Mouse (Mus musculus) lung, postnatal 14 days (tissue): ENCODE results near the gene Gm43738.

ENCODE experiments used
- DNase-seq: peaks from one replicate; pipeline ENCODE4 v3.0.0; 2021

Gm43738 gene

DNA sequence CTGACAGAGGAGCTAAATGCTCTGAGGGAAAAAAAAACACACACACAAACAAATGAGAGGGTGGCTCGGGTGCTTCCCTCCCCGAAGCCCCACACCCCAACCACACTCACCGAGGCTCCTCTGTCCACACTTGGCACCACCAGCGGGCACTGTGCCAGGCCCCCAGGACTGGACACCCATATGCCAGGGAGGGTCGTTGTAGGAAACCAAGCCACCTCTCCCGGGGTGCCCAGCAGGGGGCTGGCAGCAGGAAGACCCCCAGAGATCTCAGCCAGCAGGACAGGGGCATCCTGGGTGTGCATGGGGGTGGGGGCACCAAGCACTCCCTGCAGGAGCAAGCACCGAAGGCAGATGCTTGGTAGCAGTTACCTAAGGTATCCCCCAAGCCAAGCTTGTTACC, at the start of gene Gm43738:
Gene Gm43738, minus strand, starts transcription at position 289 of the 400 bp plus-strand sequence.
- DNase-seq, result no peak

DNA sequence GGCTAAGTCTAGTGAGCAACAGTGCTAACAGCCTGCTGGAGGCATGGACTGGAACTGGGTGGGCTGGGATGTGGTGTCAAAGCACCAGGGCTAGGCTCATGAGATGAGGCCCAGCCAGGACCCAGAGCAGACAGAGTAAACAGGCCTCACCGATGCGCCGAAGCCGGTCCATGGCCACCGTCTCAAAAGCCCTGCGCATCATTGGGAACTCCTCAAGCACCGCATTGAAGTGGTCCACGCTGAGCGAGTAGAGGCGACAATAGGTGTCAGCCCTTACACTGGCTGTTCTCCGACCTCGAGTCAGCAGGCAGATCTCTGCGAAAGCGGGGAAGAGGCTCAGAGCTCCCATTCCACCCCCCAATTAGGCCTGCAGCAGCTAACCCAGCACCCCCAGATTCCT, 47.7 kb upstream of the Gm43738 start:
- no peak for DNase-seq

DNA sequence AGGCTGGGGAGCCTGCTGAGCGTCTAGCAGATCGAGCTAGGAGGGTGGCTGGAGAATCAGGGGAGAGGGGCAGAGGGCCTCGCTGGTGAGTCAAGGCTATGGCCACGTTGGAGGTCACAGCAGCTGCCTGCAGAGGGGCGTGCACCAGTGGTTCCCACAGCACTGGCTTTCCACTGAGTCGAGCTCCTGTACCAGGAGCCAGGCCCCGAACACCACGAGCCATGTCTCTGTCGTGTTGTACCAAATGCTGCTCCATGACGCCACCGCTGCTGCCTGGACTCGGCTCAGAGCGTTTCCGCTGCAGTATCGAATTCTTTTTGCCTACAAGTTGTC, 47.0 kb upstream of the Gm43738 start:
- no peak for DNase-seq

DNA sequence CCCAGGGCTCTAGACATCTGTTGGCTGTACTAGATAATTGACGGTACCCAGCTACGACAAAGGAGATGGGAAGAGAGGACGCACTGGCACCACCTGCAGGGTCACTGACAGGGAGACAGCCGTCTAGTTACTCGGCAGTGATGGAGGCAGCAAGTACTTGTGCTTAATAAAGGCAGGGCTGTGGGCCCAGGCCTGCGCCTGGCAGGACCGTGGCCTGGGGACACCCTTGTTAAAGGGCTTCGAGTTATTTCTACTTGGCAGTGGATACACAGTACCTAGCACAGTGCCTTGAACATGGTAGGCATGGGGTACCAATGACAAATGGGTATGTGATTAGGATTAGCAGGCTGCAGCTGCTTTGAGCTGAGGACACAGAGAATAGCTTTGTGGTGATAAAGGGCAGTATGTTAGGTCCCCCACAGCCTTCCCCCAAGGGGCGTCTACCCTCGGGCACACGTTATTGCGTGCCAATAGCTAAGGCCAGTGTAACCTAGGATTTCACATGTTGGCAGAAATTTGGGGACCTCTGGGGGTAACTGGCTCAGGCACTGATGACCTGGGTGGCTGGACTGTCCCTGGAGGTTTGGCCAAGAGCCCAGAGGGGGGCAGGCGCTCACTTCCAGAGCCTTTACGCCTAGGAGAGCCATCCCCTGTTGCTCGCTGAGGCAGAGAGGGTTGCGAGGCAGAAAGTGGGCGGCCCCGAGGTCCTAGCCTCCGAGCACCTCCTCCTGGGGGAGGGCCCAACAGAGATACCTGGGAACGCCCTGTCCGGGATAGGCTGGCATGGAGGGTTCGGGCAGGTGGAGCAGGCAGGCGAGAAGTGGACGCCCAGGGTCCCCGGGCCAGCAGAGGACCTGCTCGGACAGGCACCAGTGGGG, 46.4 kb upstream of the Gm43738 start:
- DNase-seq, result peak; percentile 16

DNA sequence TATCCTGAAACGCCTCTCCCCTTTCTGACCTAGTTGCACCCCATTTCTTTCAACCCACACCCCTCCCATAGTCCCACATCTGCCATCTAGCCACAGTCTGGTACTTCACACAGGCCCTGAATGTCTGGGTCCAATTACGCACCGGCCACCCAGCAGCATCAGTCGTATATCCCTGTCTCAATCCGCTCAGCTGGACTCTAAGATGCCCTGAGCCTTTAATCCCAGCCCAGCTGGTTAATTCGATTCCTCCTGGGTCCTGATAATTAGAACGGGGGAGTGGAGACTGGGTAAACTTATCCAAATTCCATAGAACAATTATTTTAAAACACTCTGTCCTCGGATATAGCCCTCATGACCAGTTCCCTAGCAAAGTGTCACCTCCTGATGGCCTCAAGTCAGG, 44.7 kb upstream of the Gm43738 start:
- DNase-seq, result no peak

DNA sequence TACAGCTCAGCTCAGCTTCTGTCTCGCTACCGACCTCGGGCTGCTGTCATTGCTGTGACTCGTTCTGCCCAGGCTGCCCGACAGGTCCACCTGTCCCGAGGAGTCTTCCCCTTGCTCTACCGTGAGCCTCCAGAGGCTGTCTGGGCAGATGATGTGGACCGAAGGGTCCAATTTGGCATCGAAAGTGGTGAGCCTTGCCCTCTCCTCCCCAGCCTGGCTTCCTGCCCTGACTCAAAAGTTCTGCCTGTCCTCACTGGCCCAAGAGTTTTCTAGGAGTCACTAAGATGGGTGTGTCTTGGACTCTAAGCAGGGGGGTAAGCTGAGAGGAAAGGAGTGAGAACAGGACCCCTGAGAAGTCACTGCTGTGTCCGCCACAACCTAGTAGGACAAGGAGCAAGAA, 43.9 kb upstream of the Gm43738 start:
- no peak for DNase-seq

DNA sequence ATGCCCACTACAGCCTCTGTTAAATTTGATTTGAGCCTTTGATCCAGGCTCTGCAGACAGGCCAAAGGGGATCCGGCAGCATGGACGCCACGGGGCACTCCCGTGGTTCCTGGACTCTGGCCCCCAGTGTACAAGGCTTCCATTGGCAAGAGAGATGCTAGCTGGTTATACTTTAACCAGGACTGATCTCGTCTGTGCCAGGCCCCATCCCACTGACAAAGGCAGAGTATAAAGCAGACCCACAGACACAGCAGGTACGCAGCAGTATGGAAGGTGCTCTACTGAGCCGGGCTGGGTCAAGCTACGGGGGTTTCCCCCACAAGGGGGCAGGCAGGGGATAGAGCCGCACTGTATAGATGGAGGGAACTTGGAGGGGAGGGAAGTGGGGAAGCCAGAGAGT, 35.5 kb upstream of the Gm43738 start:
- DNase-seq, result no peak

DNA sequence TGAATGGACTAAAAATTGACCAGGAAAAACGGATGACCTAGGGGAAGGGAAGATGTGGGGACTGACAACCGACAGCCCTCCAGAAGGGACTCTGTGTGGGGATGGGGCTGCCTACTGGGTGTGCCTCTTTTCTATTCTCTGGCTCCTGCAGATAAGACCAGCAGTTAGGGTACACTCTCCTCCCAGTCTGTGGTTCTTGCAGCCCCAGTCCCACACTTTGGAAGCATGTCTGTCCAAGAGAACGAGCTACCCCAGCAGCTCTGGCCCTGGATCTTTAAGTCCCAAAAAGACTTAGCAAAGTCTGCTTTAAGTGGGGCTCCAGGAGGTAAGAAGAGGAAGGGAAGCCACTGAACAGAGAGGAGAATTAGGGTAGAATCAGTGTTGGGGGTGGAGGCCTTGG, 35.1 kb upstream of the Gm43738 start, which contains the start of gene Pklr:
Gene Pklr, plus strand, starts transcription at position 185 of the 400 bp plus-strand sequence.
- no peak for DNase-seq

DNA sequence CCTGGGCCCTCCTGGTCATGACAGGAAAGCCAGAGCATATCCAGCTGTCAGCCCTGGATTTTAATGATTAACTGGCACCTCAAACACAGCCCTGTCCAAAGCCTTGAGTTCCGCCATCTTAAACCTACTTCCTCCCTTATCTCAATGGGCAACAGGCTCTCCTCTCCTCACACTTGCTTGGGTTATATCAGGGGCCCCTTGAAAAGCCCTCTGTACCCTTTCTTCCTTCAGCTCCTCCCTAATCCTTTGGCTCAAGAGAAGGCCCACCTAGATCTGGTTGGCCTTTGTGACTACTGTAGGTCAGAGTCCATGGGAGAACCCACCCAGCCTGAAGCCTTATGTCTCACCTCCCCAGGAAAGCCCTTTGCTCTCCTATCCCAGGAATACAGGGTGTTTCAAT, 32.9 kb upstream of the Gm43738 start:
- DNase-seq, result no peak

DNA sequence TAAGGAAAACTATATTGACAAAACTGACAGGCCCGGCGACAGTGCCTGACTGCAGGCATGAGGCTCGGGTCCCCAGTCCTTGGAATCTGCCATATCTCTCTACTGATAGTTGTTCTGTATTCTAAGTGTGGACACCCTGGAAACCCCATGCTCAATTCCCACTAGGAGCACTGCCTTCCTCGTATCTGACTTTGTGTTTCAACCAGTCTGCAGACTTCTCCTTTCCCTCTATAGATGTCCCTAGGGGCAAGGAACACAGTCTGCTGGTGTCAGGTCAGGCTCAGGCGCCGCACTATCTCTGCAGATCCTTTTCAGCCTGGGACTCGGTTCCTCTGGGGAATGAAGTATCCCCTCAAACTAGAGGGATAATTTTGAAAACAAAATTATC, 32.2 kb upstream of the Gm43738 start:
- no peak for DNase-seq

DNA sequence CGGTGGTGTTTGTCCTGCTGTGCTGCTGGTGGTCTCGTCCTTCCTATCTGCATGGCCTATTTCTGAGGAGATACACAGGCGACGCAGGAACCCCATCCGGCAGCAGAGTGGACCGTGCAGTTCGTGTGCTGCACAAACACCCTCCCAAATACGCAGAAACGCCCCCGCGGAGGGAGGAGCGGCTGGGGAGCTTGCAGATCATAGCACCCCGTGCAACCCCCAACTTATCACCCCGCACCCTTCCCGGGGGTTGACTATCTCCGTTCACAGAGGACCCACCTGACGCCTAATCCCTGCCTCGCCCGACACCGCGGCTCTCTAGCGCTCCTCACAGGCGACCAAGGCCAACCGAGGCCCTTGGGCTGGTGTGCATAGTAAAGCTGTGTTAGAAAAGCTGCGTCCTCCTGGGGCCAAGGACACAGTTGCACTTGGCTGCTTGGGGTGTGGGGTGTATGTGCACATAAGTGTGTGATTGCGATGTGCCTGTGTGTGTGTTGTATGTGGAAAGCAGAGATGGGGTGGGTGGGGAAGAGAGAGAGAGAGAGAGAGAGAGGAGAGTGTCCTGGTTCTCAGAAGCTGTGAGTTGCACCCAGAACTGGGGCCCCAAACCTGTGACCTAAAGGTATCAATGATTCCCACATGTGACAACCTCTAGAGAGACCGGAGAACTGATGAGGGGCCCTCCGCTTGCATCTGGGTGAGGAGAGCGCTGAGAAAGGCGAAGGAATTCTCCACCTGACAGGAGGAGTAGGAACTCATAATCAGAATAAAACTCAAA, 31.6 kb upstream of the Gm43738 start:
- DNase-seq, result peak; percentile 12

DNA sequence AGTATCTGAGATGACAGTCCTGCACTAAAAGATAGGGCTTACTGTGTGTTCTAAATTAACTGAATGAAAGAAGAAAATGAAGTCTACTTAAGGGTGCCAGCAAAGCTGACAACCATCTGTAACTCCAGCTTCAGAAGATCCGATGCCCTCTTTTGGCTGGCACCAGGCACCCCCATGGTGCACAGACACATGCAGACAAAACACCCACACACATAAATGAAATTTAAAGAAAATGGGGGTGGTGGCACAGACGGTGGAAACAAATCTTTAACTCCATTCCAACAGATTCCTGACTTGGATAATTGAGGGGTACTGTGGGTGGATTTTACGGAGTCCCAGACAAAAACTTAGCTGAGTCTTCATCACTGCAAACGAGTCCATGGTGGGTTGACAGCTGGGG, 30.9 kb upstream of the Gm43738 start:
- DNase-seq, result no peak

DNA sequence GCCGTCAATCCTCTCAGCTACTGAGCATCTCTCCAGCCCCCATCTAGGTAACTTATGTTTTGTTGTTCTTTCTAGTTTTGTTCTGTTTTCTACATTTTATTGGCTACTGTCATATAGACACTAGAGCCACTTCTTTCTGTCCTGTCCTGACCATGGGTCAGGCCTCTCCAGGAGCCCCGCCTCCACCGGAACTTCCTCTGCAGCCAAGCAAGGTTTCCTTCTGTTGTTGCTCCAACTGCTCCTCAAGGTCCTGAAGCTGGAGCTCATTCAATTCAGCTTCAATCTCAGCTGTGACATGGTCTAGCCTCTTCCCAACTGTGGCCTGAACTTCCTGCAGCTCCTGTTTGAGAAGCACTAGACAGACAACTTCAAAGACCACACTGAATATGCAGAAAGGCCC, 29.0 kb upstream of the Gm43738 start:
- no peak for DNase-seq

DNA sequence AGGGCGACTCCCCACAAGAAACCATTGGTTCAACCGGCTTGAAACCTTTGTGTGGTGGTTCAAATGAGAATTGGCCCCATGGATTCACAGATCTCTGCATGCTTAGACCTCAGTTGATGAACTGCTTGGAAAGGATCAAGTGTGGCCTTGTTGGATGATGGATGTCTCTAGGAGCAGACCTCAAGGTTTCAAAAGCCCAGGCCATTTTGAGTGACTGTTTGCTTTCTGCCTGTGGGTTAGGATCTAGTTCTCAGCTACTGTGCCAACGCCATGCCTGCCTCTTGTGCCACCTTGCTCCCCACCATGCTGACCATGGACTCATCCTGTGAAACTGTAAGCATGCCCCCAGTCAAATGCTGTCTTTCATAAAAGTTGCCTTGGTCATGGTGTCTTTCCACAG, 25.1 kb upstream of the Gm43738 start:
- no peak for DNase-seq

DNA sequence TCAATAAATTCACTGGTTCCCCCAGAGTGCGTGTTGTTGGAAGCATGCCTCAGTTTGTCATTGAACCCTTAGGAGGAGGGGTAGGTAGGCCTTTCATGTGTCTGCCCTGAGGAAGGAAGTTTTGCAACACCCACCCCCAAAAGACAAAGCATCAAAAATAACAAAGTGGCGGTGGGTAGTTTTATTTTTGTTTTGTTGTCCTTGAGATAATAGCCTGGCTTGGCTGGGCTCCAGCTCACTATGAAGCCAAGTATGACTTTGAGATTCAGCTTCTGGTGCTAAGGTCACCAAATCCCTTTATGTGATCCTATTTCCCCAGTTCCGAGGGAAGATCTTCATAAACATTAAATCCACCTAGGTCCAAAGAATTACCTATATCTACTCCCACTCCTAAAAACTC, 23.3 kb upstream of the Gm43738 start:
- DNase-seq, result peak; percentile 33

DNA sequence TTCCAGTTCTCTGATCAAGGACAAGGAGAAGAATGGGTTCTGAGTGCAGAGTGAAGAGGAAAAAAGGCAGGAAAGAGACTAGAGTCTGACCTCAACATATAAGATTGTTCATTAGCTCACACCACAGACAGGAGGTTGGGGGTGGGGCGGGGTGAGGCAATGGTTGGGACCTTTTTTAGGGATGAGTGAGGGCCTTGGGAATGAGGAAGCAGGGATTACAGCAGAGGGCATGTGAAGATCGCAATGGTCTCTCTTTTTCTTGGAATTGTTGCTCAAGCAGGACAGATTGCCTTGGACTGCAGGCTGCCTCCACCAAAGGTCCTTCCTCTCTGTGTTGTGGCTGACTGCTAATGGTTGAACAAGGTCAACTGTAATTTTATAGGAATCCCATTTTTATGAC, 22.4 kb upstream of the Gm43738 start:
- peak; percentile 28 for DNase-seq

DNA sequence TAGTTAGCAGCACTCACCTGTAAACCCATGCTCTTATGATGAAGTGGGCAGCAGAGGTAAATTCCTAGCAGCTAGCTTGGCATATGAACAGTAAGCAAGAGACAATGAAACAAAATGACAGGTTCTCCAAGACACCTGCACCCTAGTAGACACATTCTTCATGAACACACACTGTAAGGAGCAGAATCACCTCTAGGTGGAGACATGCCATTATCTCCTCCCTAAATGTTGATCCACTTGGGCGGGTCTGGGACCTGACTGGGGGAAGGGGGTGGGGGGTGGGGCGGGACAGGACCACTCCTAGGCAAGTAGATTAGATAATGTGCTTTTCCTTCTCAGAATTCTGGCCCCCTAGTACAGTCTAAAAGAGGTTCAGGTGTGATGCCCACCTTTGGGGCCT, 14.6 kb upstream of the Gm43738 start:
- peak; percentile 23 for DNase-seq

DNA sequence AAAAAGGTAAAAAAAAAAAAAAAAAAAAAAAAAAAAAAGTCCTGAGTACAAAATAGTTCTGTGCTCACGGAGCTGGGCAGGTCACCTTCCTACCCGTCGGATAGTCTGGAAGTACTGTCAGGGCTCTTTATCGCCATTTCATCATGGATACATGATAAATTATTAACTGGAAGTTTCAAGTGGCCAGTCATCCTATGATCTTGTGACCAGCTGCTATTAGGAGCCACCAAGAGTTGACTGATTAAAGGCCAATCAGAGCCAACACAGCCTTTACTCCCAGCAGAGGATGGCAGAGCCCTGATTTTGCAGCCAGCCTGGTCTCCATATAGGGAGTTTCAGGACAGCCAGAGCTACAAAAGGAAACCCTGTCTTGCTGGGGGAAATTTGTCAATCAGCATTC, 12.2 kb upstream of the Gm43738 start:
- DNase-seq, result no peak

DNA sequence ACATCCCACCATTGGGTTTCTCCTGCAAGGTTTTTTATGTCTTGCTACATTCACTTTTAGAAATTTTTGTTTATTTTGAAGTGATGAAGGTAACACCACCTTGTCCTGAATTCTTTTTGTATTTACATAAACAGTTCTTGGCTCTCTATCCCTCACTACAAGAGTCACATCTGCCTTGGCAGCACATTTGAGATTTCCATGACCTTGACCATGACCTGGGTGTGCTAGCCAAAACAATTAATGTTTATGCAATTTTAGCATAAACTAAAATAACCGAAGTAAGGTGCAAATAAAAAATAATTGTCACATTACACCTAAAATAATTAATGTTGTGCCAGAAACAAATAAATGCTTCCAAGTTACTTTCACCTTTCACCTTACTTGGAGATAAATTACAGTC, 7.2 kb upstream of the Gm43738 start:
- no peak for DNase-seq

DNA sequence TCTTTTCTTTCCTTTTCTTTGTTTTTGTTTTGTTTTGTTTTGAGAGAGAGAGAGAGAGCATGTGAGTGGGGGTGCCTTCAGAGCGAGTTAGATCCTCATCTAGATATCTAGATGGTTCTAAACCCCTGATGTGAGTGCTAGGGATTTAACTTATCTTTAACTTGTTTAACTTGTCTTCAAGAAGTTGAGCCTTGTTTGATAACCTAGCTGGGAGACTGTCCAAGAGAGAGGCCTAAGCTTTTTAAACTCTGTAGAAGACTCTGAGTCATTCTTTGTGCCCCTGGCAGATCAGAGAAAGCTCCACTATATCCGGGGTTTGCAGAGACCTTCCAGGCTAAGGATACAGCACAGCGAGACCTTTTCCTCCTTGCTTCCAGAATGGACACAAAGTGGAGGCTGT, 6.6 kb upstream of the Gm43738 start:
- DNase-seq, result no peak

DNA sequence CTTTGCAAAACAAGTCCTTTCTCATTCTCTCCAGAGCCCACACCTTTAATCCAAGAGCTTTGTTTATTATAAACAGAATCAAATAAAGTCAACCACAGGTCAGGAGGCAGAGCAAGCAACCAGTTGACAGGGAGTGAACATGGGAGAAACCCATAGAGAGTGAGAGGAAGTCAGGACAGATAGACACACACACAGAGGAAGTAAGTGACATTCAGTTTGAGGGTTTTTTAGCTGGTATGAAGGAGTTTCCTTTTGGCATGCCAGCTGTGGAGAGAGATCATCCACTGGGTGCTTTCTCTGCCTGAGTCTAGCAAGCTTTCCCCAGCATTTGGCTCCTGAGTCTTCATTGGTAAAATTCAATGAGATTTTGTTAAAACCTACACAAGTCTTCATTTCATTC, 6.0 kb upstream of the Gm43738 start:
- no peak for DNase-seq

DNA sequence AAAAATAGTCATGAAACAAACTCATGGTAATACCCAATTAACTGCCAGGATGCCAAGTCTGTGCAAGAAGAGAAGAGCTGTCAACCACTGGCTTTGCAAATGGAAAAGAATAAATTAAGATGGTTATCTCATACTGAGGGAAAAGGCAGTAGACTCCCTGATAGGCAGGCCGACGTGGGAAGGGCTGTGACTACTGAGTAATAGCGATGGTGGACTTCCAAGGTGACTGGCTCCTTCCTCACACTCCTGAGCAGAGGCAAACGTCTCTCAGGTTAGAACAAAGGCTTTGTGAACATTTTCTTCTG, 2.3 kb upstream of the Gm43738 start:
- no peak for DNase-seq

DNA sequence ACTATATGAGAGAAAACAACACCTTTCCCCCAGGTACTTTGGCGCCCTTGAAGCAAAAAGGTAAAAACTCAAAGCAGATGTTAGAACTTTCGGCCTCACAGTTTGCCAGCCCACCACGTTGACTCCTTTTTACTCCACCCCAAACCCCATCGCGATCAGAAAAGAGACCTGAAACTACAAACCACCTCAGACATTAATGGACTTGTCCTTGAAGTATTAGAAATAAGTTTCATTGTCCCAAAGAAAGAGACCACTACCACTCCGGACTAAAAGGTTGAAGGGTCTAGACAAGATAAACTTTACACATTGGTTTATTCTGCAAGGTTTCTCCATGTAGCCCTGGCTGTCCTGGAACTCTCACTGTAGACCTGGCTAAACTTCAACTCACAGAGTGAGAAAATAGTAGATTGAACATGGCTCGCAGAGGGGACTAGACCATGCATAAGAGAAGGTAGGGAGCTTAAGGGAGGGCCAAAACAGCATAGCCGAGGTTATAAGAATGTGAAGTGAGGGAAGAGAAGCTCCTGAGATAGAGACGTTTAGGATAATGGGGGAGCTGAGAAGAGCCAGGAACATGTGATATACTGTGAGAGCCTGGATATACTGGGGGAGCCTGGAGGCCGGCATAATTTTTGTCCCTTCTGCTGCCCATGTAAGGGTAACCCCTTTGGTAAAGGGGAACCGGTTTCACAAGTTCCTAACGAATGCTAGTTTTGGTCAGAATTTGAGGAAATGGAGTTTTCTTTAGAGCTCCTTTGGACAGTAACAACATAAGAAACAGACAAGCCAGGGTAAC, 1.8 kb upstream of the Gm43738 start:
- no peak for DNase-seq
